Mouse (Mus musculus) adrenal gland, adult 8-10 months (tissue): ENCODE data around the gene Cma2. TPM values are rescaled to one million over a fixed set of nuclear protein-coding genes. Genes with fewer than 3 reads are reported as not detected.

Source experiments
- total RNA-seq, 4 experiments: library from RNA; stranded (reverse); gene quantifications; 2 replicates each; pipeline ENCODE4 v1.2.4; 2022

Cma2 gene
- total RNA-seq, 4 experiments from 2014 or later, result 0.48 TPM; not detected in 3

Other genes starting within 250 kb of the Cma2 start
- gene Tgm1, start 237.1 kb upstream of the Cma2 start, total RNA-seq, result under 1 TPM; 0.17 to 0.46 (median 0.30) TPM
- 10 to 100 TPM; 20.2 to 31.5 (median 26.1) TPM for gene Rabggta, start 228.7 kb upstream of the Cma2 start, total RNA-seq
- gene Dhrs1, start 205.3 kb upstream of the Cma2 start, total RNA-seq, result 10 to 100 TPM; 67.5 to 76.9 (median 71.0) TPM
- gene Nop9, start 205.3 kb upstream of the Cma2 start, total RNA-seq, result 10 to 100 TPM; 17.7 to 20.5 (median 19.1) TPM
- gene Cideb, start 192.5 kb upstream of the Cma2 start, total RNA-seq, result under 1 TPM in 2 of 4 experiments, not detected in 2; 0.31 to 0.49 TPM
- gene Ltb4r2, start 189.6 kb upstream of the Cma2 start, total RNA-seq, result under 1 TPM in 1 of 4 experiments, not detected in 3; 0.17 TPM
- under 1 TPM; 0.31 to 0.75 (median 0.43) TPM for gene Ltb4r1, start 185.0 kb upstream of the Cma2 start, total RNA-seq
- gene Adcy4, start 166.9 kb upstream of the Cma2 start, total RNA-seq, result 1 to 10 TPM; 5.2 to 9.1 (median 7.8) TPM
- 1 to 10 TPM; 3.0 to 6.2 (median 5.8) TPM for gene Ripk3, start 162.1 kb upstream of the Cma2 start, total RNA-seq
- gene Nfatc4, start 127.8 kb upstream of the Cma2 start, total RNA-seq, result 10 to 100 TPM; 23.3 to 45.1 (median 31.1) TPM
- gene Nynrin, start 97.0 kb upstream of the Cma2 start, total RNA-seq, result 10 to 100 TPM; 14.3 to 23.2 (median 17.2) TPM
- under 1 TPM in 3 of 4 experiments, not detected in 1; 0.05 to 0.22 (median 0.06) TPM for gene Cbln3, start 66.6 kb upstream of the Cma2 start, total RNA-seq
- gene Khnyn, start 66.0 kb upstream of the Cma2 start, total RNA-seq, result 10 to 100 TPM; 19.1 to 27.2 (median 25.1) TPM
- 10 to 100 TPM; 65.6 to 78.4 (median 73.2) TPM for gene Sdr39u1, start 50.7 kb upstream of the Cma2 start, total RNA-seq
- gene Cma1, start 6.3 kb upstream of the Cma2 start, total RNA-seq, result 1 to 10 TPM in 3 of 4 experiments, under 1 TPM in 1; 0.99 to 3.0 (median 1.8) TPM
- not detected for gene Mcpt1, start 67.0 kb downstream of the Cma2 start, total RNA-seq
- not detected for gene Mcpt9, start 79.5 kb downstream of the Cma2 start, total RNA-seq
- gene Mcpt2, start 91.1 kb downstream of the Cma2 start, total RNA-seq, result not detected
- 1 to 10 TPM in 3 of 4 experiments, under 1 TPM in 1; 0.74 to 3.0 (median 1.8) TPM for gene Mcpt4, start 111.3 kb downstream of the Cma2 start, total RNA-seq
- not detected for gene Mcpt8, start 134.3 kb downstream of the Cma2 start, total RNA-seq
- not detected for gene Ctsg, start 151.6 kb downstream of the Cma2 start, total RNA-seq
- gene Gzme, start 169.6 kb downstream of the Cma2 start, total RNA-seq, result not detected
- gene Gzmd, start 181.6 kb downstream of the Cma2 start, total RNA-seq, result not detected
- not detected for gene Gzmg, start 208.6 kb downstream of the Cma2 start, total RNA-seq
- not detected for gene Gzmn, start 223.6 kb downstream of the Cma2 start, total RNA-seq